Mouse (Mus musculus): ENCODE results near the gene Rhox8. TPM values are rescaled to one million over a fixed set of nuclear protein-coding genes. Genes with fewer than 3 reads are reported as not detected.
"Not testable (repeated sequence)": the region's sequence is repeated elsewhere in the genome, so short reads cannot be mapped to it uniquely, and the experiment has no call there.

The Rhox8 gene
- 0.15 TPM in 1 of 2 replicates, not detected in the other for polyA plus RNA-seq (2015; fragmentation: Nextera tagmentation; extraction: Ambion mirVana)

DNA sequence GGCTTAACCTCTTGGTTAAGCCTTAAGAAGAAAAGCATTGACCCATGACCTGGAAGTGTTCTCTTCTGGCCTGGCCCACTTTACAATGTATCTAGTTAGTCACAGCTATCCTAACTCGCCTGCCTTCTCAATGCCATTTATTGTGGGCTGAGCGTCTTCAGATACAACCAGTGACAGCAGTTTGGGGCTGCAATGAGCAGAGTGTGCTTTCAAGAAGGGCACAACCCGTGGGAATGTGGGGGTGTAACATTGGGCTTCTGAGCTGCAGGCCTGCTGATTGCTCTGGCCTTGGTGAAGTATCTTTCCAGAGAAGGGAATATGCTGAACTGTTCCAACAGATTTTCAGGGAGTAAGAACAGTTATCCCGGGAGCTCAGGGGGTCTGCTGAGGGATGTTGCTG lies at the start of gene Rhox8:
Gene Rhox8 (minus strand): TSS at position 101 of the 400 bp plus-strand sequence.
- no peaks in the 10 kb centered on the region for H3K27me3 ChIP-seq (replicated peaks)

DNA sequence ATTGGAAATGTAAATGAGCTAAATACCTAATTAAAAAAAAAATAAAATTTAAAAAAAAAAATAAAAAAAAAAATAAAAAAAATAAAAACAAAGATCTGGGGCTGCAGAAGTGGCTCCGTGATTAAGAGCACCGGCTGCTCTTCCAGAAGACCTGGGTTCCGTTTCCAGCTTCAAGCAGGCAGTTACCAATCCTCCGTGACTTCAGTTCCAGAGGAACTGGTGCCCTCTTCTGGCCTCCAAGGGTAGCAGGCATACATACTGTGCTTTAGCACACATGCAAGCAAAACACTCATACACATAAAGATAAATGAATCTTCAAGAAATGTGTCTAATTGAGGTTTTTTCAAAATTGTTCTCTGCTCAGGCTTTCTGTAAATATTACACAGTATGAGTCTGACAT lies 37.6 kb upstream of the Rhox8 start:
- H3K4me3 ChIP-seq (replicated peaks), result no peak overlapping the region
- H3K27ac ChIP-seq (replicated peaks), result no peak overlapping the region
- H3K27me3 ChIP-seq (replicated peaks), result no peaks in the 10 kb centered on the region
- H3K9ac ChIP-seq (replicated peaks), result no peak overlapping the region
- no peak for ATAC-seq (ENCODE audit: low FRiP score)
- 74% methylated on average over 4 of the region's 4 CpGs for WGBS
- H3K4me2 ChIP-seq, result no peak overlapping the region
- no peaks in the 10 kb centered on the region for H3K4me1 ChIP-seq
- no peaks in the 10 kb centered on the region for H3K36me3 ChIP-seq
- H3K9me3 ChIP-seq (replicated peaks), result no peaks in the 10 kb centered on the region

More for the DNA sequence above, at the start of gene Rhox8:
- Histone ChIP-seq H3K4me1 (no peaks in the 10 kb centered on the region), H3K9me3 (replicated peaks) (no peaks in the 10 kb centered on the region), H3K4me3 (replicated peaks) (no peak within 1 kb of the TSS), H3K9ac (replicated peaks) (no peak within 1 kb of the TSS), H3K27ac (replicated peaks) (no peak within 1 kb of the TSS), H3K36me3 (no peaks in the 10 kb centered on the region), H3K4me2 (no peak within 1 kb of the TSS)
- no peak for ATAC-seq (ENCODE audit: low FRiP score)
- 64% methylated on average over 4 of the region's 4 CpGs for WGBS

GRCm38 (mm10) chrX:37908581-37908980 lies 29.8 kb upstream of the Rhox8 start:
- H3K4me3 ChIP-seq (replicated peaks), result no peak overlapping the region
- H3K9ac ChIP-seq (replicated peaks), result no peak overlapping the region
- H3K4me1 ChIP-seq, result no peaks in the 10 kb centered on the region
- H3K4me2 ChIP-seq, result no peak overlapping the region
- H3K27me3 ChIP-seq (replicated peaks), result no peaks in the 10 kb centered on the region
- no peak for ATAC-seq (ENCODE audit: low FRiP score)
- WGBS, result 63% methylated on average over 7 of the region's 7 CpGs
- H3K36me3 ChIP-seq, result no peaks in the 10 kb centered on the region
- no peak overlapping the region for H3K27ac ChIP-seq (replicated peaks)
- H3K9me3 ChIP-seq (replicated peaks), result no peaks in the 10 kb centered on the region

GRCm38 (mm10) chrX:37903727-37904126 lies 25.0 kb upstream of the Rhox8 start:
- Histone ChIP-seq H3K4me1 (no peaks in the 10 kb centered on the region), H3K4me2 (no peak overlapping the region), H3K4me3 (replicated peaks) (no peak overlapping the region), H3K27me3 (replicated peaks) (no peaks in the 10 kb centered on the region), H3K36me3 (no peaks in the 10 kb centered on the region), H3K27ac (replicated peaks) (no peak overlapping the region), H3K9ac (replicated peaks) (no peak overlapping the region), H3K9me3 (replicated peaks) (no peaks in the 10 kb centered on the region)
- 84% methylated on average over 5 of the region's 5 CpGs for WGBS
- ATAC-seq (ENCODE audit: low FRiP score), result no peak

GRCm38 (mm10) chrX:37901670-37902069 lies 22.9 kb upstream of the Rhox8 start, which contains the start of gene Rhox9:
TSS of gene Rhox9 (minus strand) at chrX:37901770.
- not testable (repeated sequence) for ATAC-seq (ENCODE audit: low FRiP score)
- 94% methylated on average over 8 of the region's 18 CpGs for WGBS

GRCm38 (mm10) chrX:37897132-37897531 lies 18.4 kb upstream of the Rhox8 start, which contains the start of gene Rhox7b:
TSS of gene Rhox7b (minus strand) at chrX:37897232.
- WGBS, result 89% methylated on average over 9 of the region's 9 CpGs
- H3K27me3 ChIP-seq (replicated peaks); H3K9ac ChIP-seq (replicated peaks); H3K4me1 ChIP-seq; H3K4me3 ChIP-seq (replicated peaks); H3K4me2 ChIP-seq; H3K27ac ChIP-seq (replicated peaks); ATAC-seq (ENCODE audit: low FRiP score); H3K36me3 ChIP-seq; H3K9me3 ChIP-seq (replicated peaks): not testable (repeated sequence)

More at GRCm38 (mm10) chrX:37901670-37902069, 22.9 kb upstream of the Rhox8 start, which contains the start of gene Rhox9:
- H3K27me3 ChIP-seq (replicated peaks); H3K27ac ChIP-seq (replicated peaks); H3K9ac ChIP-seq (replicated peaks); H3K4me3 ChIP-seq (replicated peaks); H3K36me3 ChIP-seq; H3K9me3 ChIP-seq (replicated peaks); H3K4me1 ChIP-seq; H3K4me2 ChIP-seq: not testable (repeated sequence)

- Histone ChIP-seq H3K27ac (replicated peaks) (no peak overlapping the region), H3K36me3 (no peaks in the 10 kb centered on the region), H3K4me2 (no peak overlapping the region), H3K4me1 (no peaks in the 10 kb centered on the region), H3K27me3 (replicated peaks) (no peaks in the 10 kb centered on the region), H3K4me3 (replicated peaks) (no peak overlapping the region), H3K9ac (replicated peaks) (no peak overlapping the region), H3K9me3 (replicated peaks) (no peaks in the 10 kb centered on the region)
- no peak for ATAC-seq (ENCODE audit: low FRiP score)
- WGBS, result 97% methylated on average over 2 of the region's 2 CpGs
Measured at GRCm38 (mm10) chrX:37871641-37872040, 7.1 kb downstream of the Rhox8 start.

DNA sequence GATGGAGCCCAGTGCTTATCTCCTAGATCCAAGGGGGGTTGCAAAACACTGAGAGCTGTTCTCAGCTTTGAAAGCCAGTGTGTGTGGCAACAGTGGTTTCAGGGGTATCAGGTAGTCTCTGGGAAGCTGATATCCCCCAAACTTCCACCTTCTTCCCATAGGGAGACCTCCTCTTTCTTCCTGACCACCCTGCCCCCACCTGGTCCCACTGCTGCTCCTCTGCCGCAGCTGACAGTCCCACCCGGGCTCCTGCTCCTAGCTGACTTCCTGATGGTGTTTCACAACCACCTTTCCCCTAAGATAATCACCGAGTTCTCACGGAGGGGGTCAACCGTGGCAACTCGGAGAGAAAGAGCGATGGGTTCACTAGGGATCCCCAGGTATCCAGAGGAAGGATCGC lies 47.4 kb downstream of the Rhox8 start, which contains the start of gene Rhox7a:
Gene Rhox7a (plus strand): TSS at position 301 of the 400 bp plus-strand sequence.
- H3K4me2 ChIP-seq; H3K27ac ChIP-seq (replicated peaks); H3K27me3 ChIP-seq (replicated peaks); H3K36me3 ChIP-seq; H3K4me1 ChIP-seq; H3K4me3 ChIP-seq (replicated peaks); H3K9ac ChIP-seq (replicated peaks); ATAC-seq (ENCODE audit: low FRiP score); H3K9me3 ChIP-seq (replicated peaks): not testable (repeated sequence)
- WGBS, result 89% methylated on average over 8 of the region's 8 CpGs

DNA sequence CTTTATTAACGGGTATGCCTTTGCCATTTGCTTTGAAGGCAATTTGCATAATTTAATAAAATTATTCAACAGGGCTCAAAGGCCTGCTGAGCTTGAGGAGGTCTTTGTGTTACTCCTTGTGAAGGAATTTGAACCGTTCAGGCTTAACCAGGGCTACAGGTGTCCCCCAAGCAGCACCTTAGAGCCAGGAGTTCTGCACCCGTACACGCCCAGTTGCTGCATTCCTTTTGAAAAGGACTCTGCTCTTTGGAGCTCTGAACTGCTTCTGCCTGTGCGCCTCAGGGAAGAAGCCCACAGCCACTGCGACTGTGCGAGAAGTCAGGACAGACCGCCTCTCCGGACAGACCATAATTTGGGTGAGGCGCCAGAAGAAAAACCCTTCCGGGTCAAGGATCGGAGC lies 52.1 kb downstream of the Rhox8 start, which contains the start of gene Rhox6:
Gene Rhox6 (plus strand): TSS at position 301 of the 400 bp plus-strand sequence.
- 80% methylated on average over 4 of the region's 12 CpGs for WGBS
- not testable (repeated sequence) for H3K27me3 ChIP-seq (replicated peaks); H3K36me3 ChIP-seq; H3K4me2 ChIP-seq; H3K27ac ChIP-seq (replicated peaks); H3K4me1 ChIP-seq; H3K9ac ChIP-seq (replicated peaks); ATAC-seq (ENCODE audit: low FRiP score); H3K4me3 ChIP-seq (replicated peaks); H3K9me3 ChIP-seq (replicated peaks)

Other genes starting within 250 kb of the Rhox8 start
- gene Rhox2g, start 235.5 kb downstream of the Rhox8 start, polyA plus RNA-seq (2015; fragmentation: Nextera tagmentation; extraction: Ambion mirVana), result not detected in 2 replicates
- gene Rhox4g, start 227.6 kb downstream of the Rhox8 start, polyA plus RNA-seq (2015; fragmentation: Nextera tagmentation; extraction: Ambion mirVana), result not detected in 2 replicates
- not detected in 2 replicates for gene Rhox3h, start 210.2 kb downstream of the Rhox8 start, polyA plus RNA-seq (2015; fragmentation: Nextera tagmentation; extraction: Ambion mirVana)
- gene Rhox2h, start 205.7 kb downstream of the Rhox8 start, polyA plus RNA-seq (2015; fragmentation: Nextera tagmentation; extraction: Ambion mirVana), result not detected in 2 replicates
- 0.35 and 0.82 TPM in 2 replicates for gene Rhox5, start 74.1 kb downstream of the Rhox8 start, polyA plus RNA-seq (2015; fragmentation: Nextera tagmentation; extraction: Ambion mirVana)
- gene Rhox6, start 52.0 kb downstream of the Rhox8 start, polyA plus RNA-seq (2015; fragmentation: Nextera tagmentation; extraction: Ambion mirVana), result not detected in 2 replicates
- not detected in 2 replicates for gene Rhox7a, start 47.3 kb downstream of the Rhox8 start, polyA plus RNA-seq (2015; fragmentation: Nextera tagmentation; extraction: Ambion mirVana)
- not detected in 2 replicates for gene Rhox7b, start 18.3 kb upstream of the Rhox8 start, polyA plus RNA-seq (2015; fragmentation: Nextera tagmentation; extraction: Ambion mirVana)
- not detected in 2 replicates for gene Rhox9, start 22.8 kb upstream of the Rhox8 start, polyA plus RNA-seq (2015; fragmentation: Nextera tagmentation; extraction: Ambion mirVana)
- gene Btg1-ps1, start 139.9 kb upstream of the Rhox8 start, polyA plus RNA-seq (2015; fragmentation: Nextera tagmentation; extraction: Ambion mirVana), result not detected in 2 replicates
- not detected in 2 replicates for gene Btg1-ps2, start 164.2 kb upstream of the Rhox8 start, polyA plus RNA-seq (2015; fragmentation: Nextera tagmentation; extraction: Ambion mirVana)
- gene Rhox10, start 187.5 kb upstream of the Rhox8 start, polyA plus RNA-seq (2015; fragmentation: Nextera tagmentation; extraction: Ambion mirVana), result not detected in 2 replicates
- not detected in 2 replicates for gene Rhox11, start 206.2 kb upstream of the Rhox8 start, polyA plus RNA-seq (2015; fragmentation: Nextera tagmentation; extraction: Ambion mirVana)
- gene Rhox12, start 232.0 kb upstream of the Rhox8 start, polyA plus RNA-seq (2015; fragmentation: Nextera tagmentation; extraction: Ambion mirVana), result not detected in 2 replicates
- gene Rhox13, start 242.3 kb upstream of the Rhox8 start, polyA plus RNA-seq (2015; fragmentation: Nextera tagmentation; extraction: Ambion mirVana), result not detected in 2 replicates